Mouse (Mus musculus): ENCODE results near the gene Gramd4.

The Gramd4 gene

DNA sequence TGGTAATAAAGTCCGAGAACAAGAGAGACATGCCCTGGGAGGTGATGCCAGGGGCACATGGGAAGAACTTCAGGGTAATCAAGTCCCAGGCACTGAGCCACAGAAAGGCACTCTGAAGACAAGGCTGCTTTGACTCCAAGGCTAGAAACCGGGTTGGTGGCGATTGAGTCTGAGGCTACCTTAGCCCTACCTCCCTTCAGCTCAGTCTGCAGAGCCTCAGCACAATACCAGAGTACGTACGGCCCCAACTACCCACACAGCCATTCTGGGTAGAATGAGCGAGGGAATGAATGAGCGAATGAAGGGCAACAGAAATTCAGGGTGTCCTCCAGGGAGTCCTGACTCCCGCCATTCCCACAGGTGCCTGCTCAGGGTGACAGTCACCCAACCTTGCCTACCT, 126.0 kb downstream of the Gramd4 start:
- no peak for DNase-seq (ENCODE audit: low spot score)

DNA sequence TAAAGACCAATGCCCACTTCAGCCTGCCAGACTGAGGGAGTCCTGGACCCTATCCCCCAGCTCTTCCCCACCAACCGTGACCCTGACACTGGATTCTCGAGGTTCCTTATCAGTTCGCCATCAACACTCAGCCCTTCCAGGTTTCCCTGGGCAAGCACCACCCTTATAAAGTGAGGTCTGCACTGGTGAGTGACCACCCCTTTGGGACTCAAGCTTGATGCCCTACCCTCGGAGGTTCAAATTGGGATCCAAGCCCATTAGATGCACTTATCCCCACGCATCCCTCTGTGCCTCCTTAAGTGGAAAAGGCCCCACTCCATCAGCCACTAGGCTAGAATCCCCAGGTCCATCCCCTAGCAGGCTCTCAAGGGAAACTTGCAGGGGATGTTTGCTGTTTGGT, 126.6 kb downstream of the Gramd4 start:
- DNase-seq (ENCODE audit: low spot score) = no peak

DNA sequence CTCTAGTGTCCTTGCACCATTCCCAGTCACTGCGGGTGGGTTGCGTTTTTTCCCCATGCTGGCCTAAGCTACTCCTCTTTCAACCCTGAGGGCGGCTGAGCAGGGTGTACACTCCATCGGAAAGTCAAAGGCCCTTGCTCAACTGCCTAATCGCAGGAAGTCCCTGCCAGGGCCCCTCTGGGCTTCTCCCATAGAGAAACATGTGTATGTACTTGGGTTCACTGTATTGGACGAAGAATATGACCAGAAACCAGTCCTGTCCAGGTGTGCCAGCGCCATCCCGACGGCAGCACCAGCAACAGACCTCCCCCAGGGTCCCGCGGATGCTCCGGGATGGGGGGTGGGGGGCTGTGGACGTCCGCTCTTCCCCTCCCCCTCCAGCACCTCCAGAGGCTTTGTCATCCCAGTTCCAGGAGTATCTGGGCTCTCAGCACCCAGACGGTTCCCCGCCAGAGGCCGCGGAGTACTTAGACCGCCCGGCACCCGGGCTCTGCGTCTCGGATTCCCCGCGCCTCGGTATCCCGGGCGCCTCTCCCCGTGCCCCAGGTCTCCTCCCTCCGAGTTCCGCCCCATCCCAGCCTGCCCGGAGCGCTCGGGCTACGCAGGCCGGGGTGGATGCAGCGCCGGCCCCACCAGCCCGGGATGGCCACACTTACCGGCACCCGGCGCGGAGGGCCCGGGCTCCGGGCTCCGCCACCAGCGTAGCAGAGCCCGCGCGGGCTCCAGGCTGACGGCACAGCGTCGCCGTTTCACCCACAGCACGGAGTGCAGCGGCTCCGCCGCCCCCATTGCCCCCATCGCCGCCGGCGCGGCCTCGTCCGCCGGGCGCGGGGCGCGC, 127.6 kb downstream of the Gramd4 start:
- DNase-seq (ENCODE audit: low spot score) = peak; percentile 68

DNA sequence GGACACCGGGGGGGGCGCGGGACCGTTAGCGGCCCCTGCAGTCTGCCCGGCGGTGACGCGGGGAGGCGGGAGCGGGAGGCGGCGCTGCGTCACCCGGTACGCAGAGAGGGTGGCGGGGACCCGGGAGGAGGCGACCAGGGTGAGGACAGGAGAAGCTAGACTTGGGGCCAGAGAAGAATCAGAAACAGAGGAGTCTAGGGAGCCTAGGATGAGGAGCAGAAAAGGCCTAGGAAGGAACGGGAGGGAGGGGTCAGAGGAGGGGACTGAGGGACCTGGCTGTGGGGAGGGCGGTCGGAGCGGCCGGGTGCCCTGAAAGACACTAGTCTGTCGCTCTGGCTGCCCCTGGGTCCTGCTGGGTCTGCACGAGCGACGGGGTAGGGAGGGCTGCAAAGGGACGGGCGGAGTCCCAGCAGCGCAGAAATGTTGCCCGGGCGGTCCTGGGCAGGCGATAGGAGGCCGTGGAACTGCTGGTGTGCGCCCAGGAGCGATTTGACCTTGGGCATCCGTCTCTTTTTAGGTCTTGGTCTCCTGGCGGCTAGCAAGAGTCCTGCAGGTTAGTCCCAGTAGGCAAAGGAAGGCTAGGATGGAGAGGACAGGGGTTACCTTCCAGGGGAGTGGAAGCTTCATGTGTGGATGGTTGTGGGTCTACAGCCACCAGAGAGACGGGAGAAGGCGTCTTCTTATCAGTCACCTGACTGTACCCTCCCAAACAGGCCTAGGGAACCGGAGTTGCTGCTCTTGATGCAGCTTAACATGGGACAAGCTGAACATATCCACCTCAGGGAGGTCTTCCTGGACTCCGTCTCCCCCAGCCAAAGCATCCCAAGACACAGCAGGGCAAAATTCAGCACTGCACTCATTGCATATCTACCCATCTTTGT, 128.4 kb downstream of the Gramd4 start, which contains the start of gene Cerk:
Gene Cerk (minus strand): TSS at position 453 of the 881 bp plus-strand sequence.
- peak; percentile 76 for DNase-seq (ENCODE audit: low spot score)

GRCm38 (mm10) chr15:86186686-86187085, 129.2 kb downstream of the Gramd4 start:
- DNase-seq (ENCODE audit: low spot score) = no peak

Measured in embryo, embryonic 10.5 days (tissue).